Mouse (Mus musculus) adrenal gland (tissue): Measurements from ENCODE around the gene Tsc2.

Source experiments
- intact Hi-C: fragments of 180-260 bp; cut with DNase I; formaldehyde crosslinking; loops from one replicate; pipeline ENCODE4 v1.15.1; 2025

Tsc2 gene

DNA sequence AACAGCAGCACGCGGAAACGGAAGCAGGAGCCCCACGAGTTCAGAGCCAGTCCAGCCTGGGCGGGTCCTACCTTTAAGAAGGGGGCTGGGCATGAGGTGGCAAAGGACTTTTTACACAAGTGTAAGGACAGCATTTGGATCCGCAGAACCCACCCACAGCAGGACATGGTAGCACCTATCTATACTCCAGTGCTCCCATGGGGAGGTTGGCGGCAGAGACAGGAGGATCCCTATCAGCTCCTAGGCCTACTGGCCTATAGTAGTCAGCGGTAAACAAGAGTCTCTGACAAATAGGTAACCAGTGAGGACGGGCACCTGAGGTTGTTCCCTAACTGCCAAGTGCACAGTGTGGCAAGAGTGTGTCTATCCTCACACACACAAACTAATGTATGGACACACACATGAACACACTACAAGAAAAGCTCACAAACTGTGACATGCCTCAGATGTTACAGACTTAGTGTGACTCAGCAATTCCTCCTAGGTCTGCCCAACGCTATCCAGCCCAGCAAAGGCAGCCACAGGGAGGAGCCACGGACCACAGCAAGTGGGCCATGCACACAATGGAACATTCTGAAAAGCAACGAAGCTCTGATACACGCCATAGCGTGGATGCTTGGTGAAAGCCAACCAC, 14.8 kb downstream of the Tsc2 start:
- intact Hi-C loops = no loop called here

DNA sequence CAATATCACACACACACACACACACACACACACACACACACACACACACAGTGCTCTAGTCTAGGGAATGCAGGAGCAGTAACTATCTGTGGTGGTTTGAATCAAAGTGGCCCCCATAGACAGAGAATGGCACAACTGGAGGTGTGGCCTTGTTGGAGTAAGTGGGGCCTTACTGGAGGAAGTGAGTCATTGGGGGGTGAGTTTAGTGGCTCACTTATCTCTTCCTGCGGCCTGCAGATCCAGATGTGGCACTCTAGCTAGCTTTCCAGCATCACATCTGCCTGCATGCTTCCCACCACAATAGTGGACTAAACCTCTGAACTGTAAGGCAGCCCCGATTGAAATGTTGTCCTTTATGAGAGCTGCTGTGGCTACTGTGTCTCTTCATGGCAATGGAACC, 21.7 kb downstream of the Tsc2 start:
- intact Hi-C loops = no loop called here

DNA sequence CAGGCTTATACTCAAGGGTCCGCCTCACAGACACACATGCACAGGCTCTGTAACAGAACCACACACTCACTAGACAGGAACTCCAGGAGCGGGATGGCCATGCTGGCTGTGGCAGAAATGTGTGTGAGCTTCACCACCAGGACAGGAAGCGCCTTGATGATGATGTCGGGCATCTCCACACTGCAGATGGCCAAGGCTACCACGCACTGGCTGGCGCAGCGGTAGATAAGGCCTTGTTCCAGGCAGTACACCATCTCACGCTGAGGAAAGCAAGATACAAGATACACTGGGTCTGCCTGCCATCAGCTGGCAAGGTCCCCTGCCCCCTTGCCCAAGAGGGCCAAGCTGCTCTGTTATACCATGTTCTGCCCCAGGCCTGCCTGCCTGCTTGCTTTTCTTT, 23.6 kb downstream of the Tsc2 start:
- intact Hi-C loops = no loop called here

DNA sequence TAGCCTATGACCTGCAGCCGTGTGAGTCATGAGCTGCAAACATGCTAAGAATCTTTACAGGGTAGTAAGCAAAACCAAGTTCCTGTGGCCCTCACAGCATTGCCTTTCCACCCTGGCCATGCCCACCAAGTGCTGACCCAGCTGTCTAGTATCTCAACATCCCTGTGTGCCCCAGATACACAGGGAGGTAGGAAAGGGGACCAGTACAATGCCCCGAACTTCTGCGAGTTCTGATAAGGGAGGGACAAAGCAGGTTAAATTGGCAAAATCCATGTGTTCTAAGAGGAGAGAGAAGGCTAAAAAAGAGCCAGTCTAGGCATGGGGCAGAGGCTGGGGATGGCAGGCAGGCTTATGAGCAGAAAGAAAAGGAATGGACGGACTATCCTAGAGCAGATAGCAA, 24.1 kb downstream of the Tsc2 start:
- intact Hi-C loops = no loop called here

DNA sequence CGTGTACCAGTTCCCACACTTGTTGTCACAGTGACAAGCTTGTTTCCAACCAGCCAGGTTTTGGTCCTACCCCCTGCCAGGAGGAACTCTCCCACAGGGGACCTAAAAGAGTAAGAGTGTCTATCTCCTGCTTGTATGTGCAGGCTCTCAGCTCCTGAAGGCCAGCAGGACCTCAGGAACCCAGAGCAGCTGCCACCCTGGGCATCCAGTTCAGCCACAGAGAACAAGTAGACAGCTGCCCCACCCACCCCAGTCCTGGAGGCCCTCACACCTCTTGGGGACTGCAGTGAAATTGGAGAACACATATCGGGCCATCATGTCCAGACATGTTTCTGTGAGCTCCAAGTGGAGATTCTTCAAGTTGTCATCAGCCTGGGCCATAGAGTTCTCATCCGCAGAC, 27.9 kb downstream of the Tsc2 start:
- intact Hi-C loops = no loop called here

DNA sequence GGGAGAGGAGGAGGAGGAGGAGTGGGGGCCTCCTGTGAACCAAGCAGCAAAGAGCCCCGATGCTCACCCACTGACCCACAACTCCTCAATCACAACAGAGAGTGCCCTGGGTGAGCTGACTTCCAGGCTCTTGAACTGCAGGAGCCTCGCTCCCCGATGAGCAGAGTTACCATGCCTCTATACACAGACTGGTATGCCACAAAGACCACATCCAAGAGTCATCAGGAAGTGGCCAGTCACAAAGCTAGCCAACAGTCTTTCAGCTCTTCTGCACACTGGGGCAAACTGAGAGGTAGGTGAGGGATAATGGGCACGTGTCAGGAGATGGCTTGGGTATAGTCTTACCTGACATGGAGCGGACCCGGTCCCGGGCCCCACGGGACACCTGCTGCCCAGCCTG, 28.5 kb downstream of the Tsc2 start:
- intact Hi-C loops = no loop called here

DNA sequence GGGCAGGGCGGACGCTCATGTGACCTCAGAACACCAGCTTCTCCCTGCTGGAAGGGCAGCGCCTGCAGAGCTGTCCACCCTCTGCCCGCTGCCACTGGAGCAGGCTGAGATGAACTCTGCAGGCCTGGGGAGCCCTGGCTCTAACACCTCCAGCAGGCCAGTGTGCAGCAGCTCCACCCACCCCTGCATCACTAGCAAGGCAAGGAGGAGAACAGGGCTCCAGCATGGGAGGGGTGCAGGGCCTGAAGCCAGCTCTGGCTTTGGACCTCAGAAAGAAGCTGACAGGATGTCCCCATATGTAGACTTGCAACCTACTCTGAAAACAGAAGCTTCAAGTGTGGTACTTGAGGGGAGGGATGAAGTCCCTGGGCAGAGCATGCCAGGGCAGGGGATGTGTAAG, 31.9 kb downstream of the Tsc2 start:
- intact Hi-C loops = no loop called here

DNA sequence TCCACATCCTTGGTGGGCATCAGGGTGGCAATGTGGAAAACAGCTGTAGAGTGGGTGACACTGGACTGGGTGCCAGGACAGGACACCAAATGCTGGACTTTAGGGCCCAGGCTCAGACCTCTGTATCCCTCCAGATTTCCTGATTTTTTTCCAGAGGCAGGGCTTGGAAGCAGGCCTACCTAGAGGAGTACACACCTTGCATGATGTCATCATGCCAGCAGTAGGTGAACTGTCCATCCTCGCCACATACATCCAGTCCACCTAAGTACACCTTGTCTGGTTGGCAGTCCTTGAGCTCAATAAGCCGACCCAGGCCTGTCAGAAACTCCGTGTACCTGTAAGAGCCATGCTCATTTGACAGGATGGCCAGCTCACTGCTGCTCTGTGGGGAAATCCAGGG, 34.4 kb downstream of the Tsc2 start:
- intact Hi-C loops = no loop called here

DNA sequence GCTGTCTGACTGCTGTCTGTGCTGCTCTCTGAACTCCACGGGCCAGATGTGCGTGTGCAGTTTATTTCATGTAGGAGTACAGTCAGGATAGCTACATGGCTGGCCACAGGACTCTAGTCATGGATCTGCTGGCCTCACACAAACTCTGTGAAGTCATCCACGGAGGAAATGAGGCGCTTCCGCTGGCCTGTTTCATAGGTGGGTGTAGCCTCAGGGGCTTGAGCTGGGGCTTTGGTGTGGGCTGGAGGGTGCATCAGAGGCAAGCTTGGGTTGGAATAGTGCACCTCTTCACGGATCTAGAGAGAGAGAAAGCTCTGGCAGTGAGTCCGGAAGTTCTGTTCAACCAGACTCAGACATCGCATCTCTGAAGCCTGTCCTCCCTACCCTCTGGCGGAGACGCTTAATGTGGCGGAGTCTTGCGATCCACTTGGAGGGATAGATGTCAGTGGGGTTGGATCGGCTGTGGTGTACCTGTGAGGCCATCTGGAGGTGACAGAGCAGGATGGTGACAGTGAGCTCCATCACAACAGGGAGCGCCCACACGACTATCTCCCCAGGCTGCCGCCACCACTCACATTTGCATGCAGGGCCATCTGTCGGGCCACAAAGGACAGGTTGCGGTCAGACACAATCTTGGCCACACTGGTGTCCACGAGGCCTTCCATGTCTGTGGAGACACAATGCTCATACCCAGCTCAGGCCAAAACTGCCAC, 35.8 kb downstream of the Tsc2 start:
- intact Hi-C loops = no loop called here

DNA sequence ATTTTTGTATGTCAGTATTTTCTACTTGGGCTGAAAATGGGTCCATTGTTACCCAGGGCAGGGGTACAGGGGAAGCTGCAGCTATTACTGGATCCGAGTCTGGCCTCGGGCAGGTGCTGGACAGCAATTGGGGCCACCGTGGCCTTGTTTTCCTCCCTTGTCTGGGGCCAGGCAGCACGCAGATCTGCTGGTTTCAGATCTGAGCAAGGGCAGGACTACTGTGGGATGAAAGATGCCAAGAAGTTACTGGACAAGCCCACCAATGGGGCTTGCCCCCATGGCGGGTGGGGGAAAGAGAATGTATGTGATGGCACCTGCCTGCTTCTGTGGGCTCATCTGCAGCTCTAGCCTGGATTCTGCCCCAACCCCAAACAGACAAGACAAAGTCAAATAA, 36.4 kb downstream of the Tsc2 start:
- intact Hi-C loops = no loop called here

DNA sequence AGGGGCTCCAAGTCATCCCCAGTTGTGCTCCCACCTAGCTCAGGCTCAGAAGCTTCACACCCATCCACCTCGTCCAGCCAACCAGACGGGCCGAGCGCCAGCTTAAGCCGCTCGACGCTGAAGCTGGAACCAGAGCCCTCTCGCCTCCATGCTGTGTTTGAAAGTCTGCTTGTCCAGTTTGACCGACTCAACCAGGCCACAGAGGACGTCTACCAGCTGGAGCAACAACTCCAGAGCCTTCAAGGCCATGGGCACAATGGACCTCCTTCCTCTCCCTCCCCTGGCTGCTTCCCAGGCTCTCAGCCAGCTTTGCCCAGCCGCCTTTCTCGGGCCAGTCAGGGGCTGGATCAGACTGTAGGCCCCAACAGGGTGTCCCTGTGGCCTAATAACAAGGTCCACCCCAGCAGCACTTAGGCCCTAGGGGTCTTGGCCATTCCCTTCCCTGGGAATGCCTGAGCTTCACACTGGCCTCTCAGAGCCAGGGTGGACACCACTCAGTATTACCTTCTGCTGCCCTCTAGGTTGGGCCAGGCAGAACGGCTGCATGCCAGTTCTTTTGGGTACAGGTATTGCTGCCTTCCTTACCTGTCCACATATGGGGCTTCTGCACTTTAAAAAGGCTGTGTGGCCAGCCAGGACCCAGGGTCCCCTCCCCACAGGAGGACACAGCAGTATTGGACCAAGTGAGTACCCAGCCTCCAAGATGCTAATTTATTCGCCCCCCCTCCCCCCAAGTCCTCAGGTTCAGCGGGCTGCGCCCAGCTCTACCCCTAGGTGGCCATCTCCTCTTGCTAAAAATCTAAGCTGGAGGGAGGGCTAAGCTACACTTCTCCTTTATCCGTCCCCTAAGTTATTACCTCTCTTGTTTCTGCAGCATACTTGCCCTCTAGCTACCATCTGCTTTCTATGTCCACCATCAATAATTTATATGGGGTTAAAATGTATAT, 37.0 kb downstream of the Tsc2 start:
- intact Hi-C loops = no loop called here

DNA sequence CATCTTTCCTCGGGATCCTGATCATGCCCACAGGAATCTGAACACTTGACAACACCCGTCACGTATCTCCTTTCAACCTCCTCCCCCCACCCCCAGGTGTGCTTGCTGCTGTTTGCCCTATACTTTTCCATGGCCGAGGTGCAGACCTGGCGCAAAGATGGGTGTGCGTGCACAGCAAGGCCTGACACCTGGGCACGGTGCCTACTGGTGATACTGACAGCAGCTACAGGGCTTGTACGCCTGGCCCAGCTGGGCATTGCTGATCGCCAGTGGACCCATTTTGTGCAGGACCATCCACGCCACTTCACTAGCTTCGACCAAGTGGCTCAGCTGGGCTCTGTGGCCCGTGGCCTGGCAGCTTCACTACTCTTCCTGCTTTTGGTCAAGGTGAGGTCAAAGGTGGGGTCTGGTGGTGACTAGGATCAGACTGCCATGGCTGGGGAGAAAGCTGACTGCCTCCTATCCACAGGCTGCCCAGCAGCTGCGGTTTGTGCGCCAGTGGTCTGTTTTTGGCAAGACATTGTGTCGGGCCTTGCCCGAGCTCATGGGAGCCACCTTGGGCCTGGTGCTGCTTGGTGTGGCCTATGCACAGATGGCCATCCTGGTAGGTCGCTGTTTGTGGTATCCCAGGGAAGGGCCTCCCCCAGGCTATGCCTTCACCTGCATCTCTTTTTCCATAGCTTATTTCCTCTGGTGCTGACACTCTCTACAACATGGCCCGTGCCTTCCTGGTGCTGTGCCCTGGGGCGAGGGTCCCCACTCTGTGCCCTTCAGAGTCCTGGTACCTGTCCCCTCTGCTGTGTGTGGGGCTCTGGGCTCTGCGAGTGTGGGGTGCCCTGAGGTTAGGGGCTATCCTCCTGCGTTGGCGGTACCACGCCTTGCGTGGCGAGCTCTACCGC, 38.2 kb downstream of the Tsc2 start:
- intact Hi-C loops = no loop called here

DNA sequence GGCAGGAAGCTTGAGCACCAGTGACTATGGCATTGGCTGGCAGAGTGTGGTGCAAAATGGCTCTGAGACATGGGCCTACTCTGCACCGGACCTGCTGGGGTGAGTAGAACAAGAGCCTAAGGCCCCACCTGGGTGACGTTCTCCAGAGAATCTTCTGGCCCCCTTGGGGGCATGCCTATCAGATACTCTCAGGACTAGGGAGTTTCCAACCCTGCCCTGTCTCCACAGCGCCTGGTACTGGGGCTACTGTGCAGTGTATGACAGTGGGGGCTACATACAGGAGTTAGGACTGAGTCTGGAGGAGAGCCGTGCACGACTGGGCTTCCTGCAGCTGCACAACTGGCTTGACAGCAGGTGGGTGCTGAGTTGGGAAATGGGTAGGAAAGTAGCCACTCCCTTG, 39.2 kb downstream of the Tsc2 start:
- intact Hi-C loops = no loop called here

DNA sequence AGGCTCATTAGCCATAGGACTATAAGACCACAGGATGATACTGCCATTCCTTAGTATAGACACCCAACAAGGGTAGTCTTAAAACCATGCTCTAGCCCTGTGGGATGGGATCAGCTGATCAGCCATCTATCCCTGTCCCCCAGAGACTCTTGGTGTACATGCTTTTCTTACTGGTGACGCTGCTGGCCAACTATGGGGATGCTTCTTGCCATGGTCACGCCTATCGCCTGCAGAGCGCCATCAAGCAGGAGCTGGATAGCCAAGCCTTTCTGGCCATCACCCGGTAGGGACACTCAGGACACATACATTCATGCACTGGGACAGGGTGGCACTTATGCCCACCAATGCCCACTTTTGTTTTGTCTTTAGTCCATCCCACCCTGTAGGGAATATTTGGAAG, 40.7 kb downstream of the Tsc2 start:
- intact Hi-C loops = no loop called here

DNA sequence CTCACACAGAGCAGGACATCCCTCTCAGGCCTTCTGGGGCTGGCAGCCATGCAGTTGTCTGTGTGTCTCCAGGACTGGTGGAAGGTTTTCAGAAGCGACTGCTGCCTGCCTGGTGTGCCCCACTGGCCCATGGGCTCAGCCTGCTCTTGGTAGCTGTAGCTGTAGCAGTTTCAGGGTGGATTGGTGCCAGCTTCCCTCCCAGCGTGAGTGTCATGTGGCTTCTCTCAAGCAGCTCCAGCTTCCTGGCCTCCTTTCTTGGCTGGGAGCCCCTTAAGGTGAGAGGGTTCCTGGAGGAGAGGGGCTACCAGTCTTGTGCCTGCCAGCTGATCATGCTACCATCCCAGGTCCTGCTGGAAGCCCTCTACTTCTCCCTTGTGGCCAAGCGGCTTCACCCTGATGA, 41.5 kb downstream of the Tsc2 start:
- intact Hi-C loops = no loop called here

DNA sequence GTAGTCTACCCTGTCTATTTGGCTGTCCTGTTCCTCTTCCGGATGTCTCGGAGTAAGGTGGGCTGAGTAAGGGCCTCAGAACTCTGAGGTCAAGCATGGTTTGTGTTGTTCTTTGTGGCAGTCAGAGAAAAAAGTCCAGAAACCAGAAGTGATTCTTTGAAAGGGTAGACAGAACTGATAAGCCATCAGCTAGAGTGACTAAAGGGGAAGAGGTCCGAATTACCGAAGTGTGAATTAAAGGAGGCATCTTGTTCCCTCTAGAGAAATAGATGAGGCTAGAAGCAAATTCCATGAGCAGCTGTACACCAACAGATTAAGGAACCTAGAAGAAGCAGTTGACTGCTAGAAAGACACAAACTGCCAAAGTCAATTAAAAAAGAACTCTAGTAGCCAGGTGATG, 45.9 kb downstream of the Tsc2 start:
- intact Hi-C loops = no loop called here

DNA sequence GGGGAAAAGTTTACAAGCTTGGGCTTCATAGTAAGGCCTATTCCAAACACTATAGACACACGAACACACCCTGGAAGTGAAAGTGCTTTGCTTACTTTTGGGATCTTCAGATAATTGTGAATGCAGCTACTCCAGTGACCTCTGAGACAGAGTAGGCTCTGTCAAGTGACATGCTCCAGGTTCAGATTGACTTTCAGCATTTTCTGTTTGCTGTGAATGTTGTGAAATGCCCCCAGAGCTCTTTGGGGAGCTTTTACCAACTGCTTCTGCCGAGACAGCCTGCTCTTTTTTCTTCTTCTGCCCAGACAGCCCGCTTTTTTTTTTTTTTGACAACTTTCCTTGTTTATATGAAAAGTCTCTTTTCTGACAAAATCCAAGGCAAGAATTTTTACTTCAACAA, 47.9 kb downstream of the Tsc2 start:
- intact Hi-C loops = no loop called here

DNA sequence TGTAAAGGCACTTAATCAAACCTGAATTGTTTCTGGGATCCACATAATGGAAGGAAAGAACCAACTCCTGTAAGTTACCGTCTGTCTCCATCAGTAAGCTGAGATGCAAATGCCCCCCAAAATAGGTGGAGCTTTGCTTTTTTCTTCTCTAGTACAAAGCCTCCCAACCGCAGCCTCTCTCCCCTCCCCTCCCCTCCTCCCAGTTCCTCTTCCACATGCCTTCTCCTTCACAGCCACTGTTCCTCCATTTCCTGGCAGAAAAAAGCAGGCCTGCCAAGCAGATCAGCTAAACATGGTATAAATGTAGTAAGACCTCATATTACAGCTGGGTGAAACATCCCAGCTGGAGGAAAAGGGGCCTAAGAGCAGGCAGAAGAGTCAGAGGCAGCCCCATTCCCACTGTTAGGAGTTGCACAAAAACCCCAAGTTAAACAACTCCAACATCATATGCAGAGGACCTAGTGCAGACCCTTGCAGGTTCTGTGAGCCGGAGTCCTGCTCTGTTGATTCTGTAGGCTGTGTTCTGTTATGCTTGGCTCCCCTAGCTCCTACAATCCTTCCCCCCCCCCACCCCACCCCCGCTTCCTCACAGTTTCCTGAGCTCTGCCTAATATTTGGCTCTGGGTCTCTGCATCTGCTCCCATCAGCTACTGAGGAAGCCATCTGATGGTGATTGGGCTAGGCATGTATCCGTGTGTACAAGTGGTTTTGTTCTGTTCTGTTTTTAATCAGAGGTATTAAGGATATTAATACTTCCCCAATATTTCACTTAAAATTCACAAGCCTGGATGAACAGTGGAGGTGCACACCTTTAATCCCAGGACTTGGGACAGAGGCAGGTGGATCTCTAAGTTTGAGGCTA, 48.6 kb downstream of the Tsc2 start:
- intact Hi-C loops = no loop called here

DNA sequence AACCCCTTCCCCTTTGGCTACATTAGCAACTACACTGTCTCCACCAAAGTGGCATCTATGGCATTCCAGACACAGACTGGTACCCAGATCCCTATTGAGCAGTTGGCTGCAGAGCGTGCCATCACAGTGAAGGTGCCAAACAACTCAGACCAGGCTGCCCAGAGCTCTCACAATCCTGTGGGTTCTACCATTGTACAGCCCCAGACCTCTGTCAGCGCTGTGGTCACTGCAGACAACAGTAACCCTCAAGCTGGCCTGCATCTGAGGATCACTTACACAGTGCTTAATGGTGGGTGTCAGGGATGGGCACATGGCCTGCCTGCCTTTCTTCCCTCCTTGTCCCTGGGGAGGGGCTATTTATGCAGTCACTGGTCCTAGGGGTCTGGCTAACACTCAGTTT, 52.1 kb downstream of the Tsc2 start:
- intact Hi-C loops = no loop called here

DNA sequence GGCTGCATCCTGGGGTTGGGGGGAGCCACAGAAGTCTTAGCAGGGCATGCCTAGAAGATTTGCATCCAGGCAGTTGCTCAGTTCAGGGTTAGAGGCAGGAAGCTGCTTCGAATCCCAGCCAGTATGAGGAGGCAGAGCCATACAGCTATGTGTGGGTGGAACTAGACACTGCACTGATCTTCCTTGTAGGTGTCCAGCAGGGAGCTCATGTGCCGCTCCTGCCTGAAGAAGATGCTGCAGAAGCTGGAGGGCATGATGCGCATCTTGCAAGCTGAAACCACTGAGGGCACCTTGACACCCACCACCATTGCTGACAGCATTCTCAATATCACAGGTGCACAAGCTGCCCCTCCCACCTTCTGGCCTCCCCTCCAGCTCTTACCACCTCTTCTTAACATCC, 52.9 kb downstream of the Tsc2 start:
- intact Hi-C loops = no loop called here
